Mouse (Mus musculus) lung, adult 2 months (tissue): ENCODE data around the gene Olfr1279. TPM values are rescaled to one million over a fixed set of nuclear protein-coding genes. Genes with fewer than 3 reads are reported as not detected.
"Not testable (repeated sequence)": the region's sequence is repeated elsewhere in the genome, so short reads cannot be mapped to it uniquely, and the experiment has no call there.

Experiments used
- DNase-seq: peaks from one replicate; pipeline ENCODE4 v3.0.0; 2022
- H3K4me1 ChIP-seq: fragments of 200-500 bp; 2 replicates; pipeline ENCODE4 v1.6.1; 2011; ENCODE audit warnings: low read length; ENCODE audit not compliant: control insufficient read depth, insufficient read depth
- H3K4me3 ChIP-seq: fragments of 200-500 bp; replicated peaks from 2 replicates; pipeline ENCODE3; 2011; ENCODE audit warnings: low read depth, mild to moderate bottlenecking, control low read depth, low read length; ENCODE audit errors: extremely low read depth
- CTCF ChIP-seq: fragments of 200-500 bp; IDR thresholded peaks from 2 replicates; pipeline ENCODE4 v1.5.1; 2011; ENCODE audit warnings: mild to moderate bottlenecking, low read length, control low read depth; ENCODE audit not compliant: insufficient read depth
- POLR2A ChIP-seq: fragments of 200-500 bp; IDR thresholded peaks from 2 replicates; pipeline ENCODE4 v1.6.1; 2011; ENCODE audit warnings: low read depth, mild to moderate bottlenecking, control low read depth, low read length, borderline replicate concordance; ENCODE audit errors: extremely low read depth
- WGBS: fragments of 180-500 bp; shearing (Covaris S2); methylation state at CpG from one replicate; pipeline ENCODE4 v1.1.7; 2018; 5-methylcytosine and 5-hydroxymethylcytosine counted together
- polyA plus RNA-seq: library from polyadenylated mRNA; depleted of rRNA; stranded (reverse); fragments of >200 nt; gene quantifications from 2 replicates; pipeline ENCODE4 v1.2.3, GENCODE M21; 2012; rRNA removed

The Olfr1279 gene
- polyA plus RNA-seq: not detected in 2 replicates

GRCm38 (mm10) chr2:111300374-111300773 lies at the start of gene Olfr1279:
Gene Olfr1279, plus strand, starts transcription at chr2:111300635.
- H3K4me1 ChIP-seq: no peaks in the 10 kb centered on the region
- H3K4me3 ChIP-seq: no peak within 1 kb of the TSS
- no peak for TF ChIP-seq POLR2A
- TF ChIP-seq CTCF: no peak
- DNase-seq: no peak

- no peak for DNase-seq
- Histone ChIP-seq H3K4me1 (no peaks in the 10 kb centered on the region), H3K4me3 (no peak within 1 kb of the TSS)
- no peak for TF ChIP-seq CTCF
Observed at GRCm38 (mm10) chr2:111254216-111254615, 46.2 kb upstream of the Olfr1279 start, which contains the start of gene Olfr1276. Gene Olfr1276, plus strand, starts transcription at chr2:111254516.

- TF ChIP-seq POLR2A (no peak), CTCF (no peak)
- Histone ChIP-seq H3K4me3 (no peak within 1 kb of the TSS), H3K4me1 (no peaks in the 10 kb centered on the region)
- no peak for DNase-seq
- 74% methylated on average over 2 of the region's 2 CpGs for WGBS
Observed at GRCm38 (mm10) chr2:111274006-111274405, 26.4 kb upstream of the Olfr1279 start, which contains the start of gene Olfr1277. Gene Olfr1277, minus strand, starts transcription at chr2:111274106.

DNA sequence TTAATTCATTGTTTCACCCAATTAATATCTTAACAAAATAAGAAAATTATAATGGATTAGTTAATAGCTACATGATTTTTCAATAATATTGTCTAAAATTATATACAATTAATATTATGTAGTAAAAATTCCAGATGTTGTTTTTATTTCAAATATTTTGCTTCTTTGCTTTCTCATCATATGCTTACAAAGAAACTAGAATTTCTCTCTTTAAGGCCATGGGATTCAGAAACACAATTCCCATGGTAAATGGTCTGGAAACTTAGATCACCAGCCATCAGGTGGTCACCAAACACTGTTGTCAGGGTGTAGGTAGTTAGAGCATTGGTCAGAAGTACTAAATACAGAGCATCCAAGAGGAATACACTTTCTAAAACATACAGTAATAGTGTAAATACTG lies 10.6 kb upstream of the Olfr1279 start, which contains the start of gene Olfr1278:
Olfr1278 (plus strand) TSS at position 301 of the 400 bp plus-strand sequence.
- no peak for DNase-seq
- Histone ChIP-seq H3K4me1 (no peaks in the 10 kb centered on the region), H3K4me3 (no peak within 1 kb of the TSS)
- TF ChIP-seq POLR2A: no peak
- no peak for TF ChIP-seq CTCF

- DNase-seq: no peak
- TF ChIP-seq POLR2A: no peak
- TF ChIP-seq CTCF: no peak
- no peaks in the 10 kb centered on the region for H3K4me1 ChIP-seq
- H3K4me3 ChIP-seq: no peak overlapping the region
Observed at GRCm38 (mm10) chr2:111298541-111298940, 1.9 kb upstream of the Olfr1279 start.

DNA sequence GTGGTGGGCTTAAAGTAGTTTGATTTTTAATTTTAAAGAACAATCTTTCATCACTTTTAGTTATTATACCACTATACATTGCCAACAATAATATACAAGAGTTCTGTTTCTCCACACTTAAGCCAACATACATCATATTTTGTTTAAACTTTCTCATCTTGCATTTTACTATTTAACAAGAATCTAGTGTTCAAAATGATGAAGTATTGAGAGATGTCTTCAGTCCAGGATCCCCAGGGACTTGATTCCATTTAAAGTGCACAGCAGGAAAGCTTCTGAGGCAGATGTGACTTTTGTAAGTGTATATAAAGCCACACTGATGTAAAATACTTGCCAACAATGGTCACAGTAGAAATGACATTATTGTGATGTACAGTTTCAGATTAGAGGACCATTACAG lies 13.3 kb downstream of the Olfr1279 start, which contains the start of gene Olfr1280:
Olfr1280 (plus strand) TSS at position 301 of the 400 bp plus-strand sequence.
- no peaks in the 10 kb centered on the region for H3K4me1 ChIP-seq
- TF ChIP-seq POLR2A (no peak), CTCF (no peak)
- DNase-seq: no peak
- no peak within 1 kb of the TSS for H3K4me3 ChIP-seq

GRCm38 (mm10) chr2:111326220-111326619 lies 25.8 kb downstream of the Olfr1279 start, which contains the start of gene Olfr1281:
Gene Olfr1281, plus strand, starts transcription at chr2:111326520.
- H3K4me1 ChIP-seq: no peaks in the 10 kb centered on the region
- no peak for DNase-seq
- 68% methylated on average over 2 of the region's 2 CpGs for WGBS
- TF ChIP-seq POLR2A (no peak), CTCF (no peak)
- H3K4me3 ChIP-seq: no peak within 1 kb of the TSS

GRCm38 (mm10) chr2:111333721-111334120 lies 33.3 kb downstream of the Olfr1279 start:
- not testable (repeated sequence) for H3K4me1 ChIP-seq, DNase-seq, H3K4me3 ChIP-seq
- 76% methylated on average over 5 of the region's 5 CpGs for WGBS

DNA sequence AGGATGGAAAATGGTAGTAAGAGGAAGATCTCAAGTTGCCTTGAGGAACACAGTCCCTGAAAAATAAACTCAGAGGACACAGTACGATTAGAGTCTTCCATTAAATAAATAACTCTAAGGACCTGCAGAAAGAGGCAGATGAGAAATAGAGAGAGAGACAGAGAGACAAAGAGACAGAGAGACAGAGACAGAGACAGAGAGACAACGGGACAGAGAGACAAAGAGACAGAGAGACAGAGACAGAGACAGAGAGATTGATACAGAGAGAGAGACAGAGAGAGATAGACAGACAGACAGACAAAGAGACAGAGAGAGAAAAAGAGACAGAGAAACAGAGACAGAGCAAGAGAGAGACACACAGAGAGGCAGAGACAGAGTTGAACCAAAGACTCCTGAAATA lies 35.5 kb downstream of the Olfr1279 start, which contains the start of gene Olfr1282:
Olfr1282 (minus strand) TSS at position 101 of the 400 bp plus-strand sequence.
- no peak for DNase-seq
- WGBS: 50% methylated on average over 2 of the region's 2 CpGs
- TF ChIP-seq CTCF (no peak), POLR2A (no peak)

More for the DNA sequence above, 35.5 kb downstream of the Olfr1279 start, which contains the start of gene Olfr1282:
- Histone ChIP-seq H3K4me3 (no peak within 1 kb of the TSS), H3K4me1 (no peaks in the 10 kb centered on the region)

Other genes starting within 250 kb of the Olfr1279 start
- gene Gm13941, start 194.7 kb upstream of the Olfr1279 start, polyA plus RNA-seq: not detected in 2 replicates
- gene Gm15130, start 147.7 kb upstream of the Olfr1279 start, polyA plus RNA-seq: not detected in 2 replicates
- not detected in 2 replicates for gene 4930430A15Rik, start 71.0 kb upstream of the Olfr1279 start, polyA plus RNA-seq
- not detected in 2 replicates for gene Olfr1275, start 65.3 kb upstream of the Olfr1279 start, polyA plus RNA-seq
- not detected in 2 replicates for gene Olfr1276, start 46.1 kb upstream of the Olfr1279 start, polyA plus RNA-seq
- gene Olfr1277, start 26.5 kb upstream of the Olfr1279 start, polyA plus RNA-seq: not detected in 2 replicates
- gene Olfr1278, start 10.5 kb upstream of the Olfr1279 start, polyA plus RNA-seq: not detected in 2 replicates
- not detected in 2 replicates for gene Olfr1280, start 13.4 kb downstream of the Olfr1279 start, polyA plus RNA-seq
- gene Olfr1281, start 25.9 kb downstream of the Olfr1279 start, polyA plus RNA-seq: not detected in 2 replicates
- gene Olfr1282, start 35.4 kb downstream of the Olfr1279 start, polyA plus RNA-seq: not detected in 2 replicates
- gene Olfr1283, start 66.2 kb downstream of the Olfr1279 start, polyA plus RNA-seq: not detected in 2 replicates
- not detected in 2 replicates for gene Olfr1284, start 74.9 kb downstream of the Olfr1279 start, polyA plus RNA-seq
- not detected in 2 replicates for gene Olfr1286, start 122.5 kb downstream of the Olfr1279 start, polyA plus RNA-seq
- gene Olfr1287, start 148.5 kb downstream of the Olfr1279 start, polyA plus RNA-seq: not detected in 2 replicates
- gene Olfr1288, start 173.5 kb downstream of the Olfr1279 start, polyA plus RNA-seq: not detected in 2 replicates
- gene Olfr1289, start 180.2 kb downstream of the Olfr1279 start, polyA plus RNA-seq: not detected in 2 replicates
- not detected in 2 replicates for gene Olfr1290, start 193.2 kb downstream of the Olfr1279 start, polyA plus RNA-seq
- not detected in 2 replicates for gene Olfr1291-ps1, start 196.5 kb downstream of the Olfr1279 start, polyA plus RNA-seq
- not detected in 2 replicates for gene Olfr1293-ps, start 224.6 kb downstream of the Olfr1279 start, polyA plus RNA-seq
- not detected in 2 replicates for gene Olfr1294, start 239.7 kb downstream of the Olfr1279 start, polyA plus RNA-seq